Mouse (Mus musculus) adrenal gland (tissue): ENCODE results near the gene Zscan22.
"Not testable (repeated sequence)": the region's sequence is repeated elsewhere in the genome, so short reads cannot be mapped to it uniquely, and the experiment has no call there.

Experiments used
- intact Hi-C: fragments of 180-260 bp; cut with DNase I; formaldehyde crosslinking; loops from one replicate; pipeline ENCODE4 v1.15.1; 2025
- long read RNA-seq, 2 experiments: library from polyadenylated mRNA; unstranded; transcript quantifications; one replicate each; pipeline ENCODE4 v2.0.0; 2020; ENCODE audit warnings: borderline replicate concordance in 1 of 2; ENCODE audit not compliant: insufficient replicate concordance in 1 of 2

Gene Zscan22
- long read RNA-seq, experiment 1, partial matches to known transcripts = 0 of 6 reads
- long read RNA-seq, experiment 1, other reads (novel, unspliced or antisense) = 4 of 6 reads
- long read RNA-seq, experiment 2, partial matches to known transcripts = 5 of 7 reads
- long read RNA-seq, experiment 2, other reads (novel, unspliced or antisense) = 1 of 7 reads

GRCm38 (mm10) chr7:12897655-12898410, at the start of gene Zscan22:
Gene Zscan22 (plus strand): TSS chr7:12897815.
- intact Hi-C loops = no loop called here

- intact Hi-C loops = no loop called here
Observed at GRCm38 (mm10) chr7:12874301-12874700, 23.3 kb upstream of the Zscan22 start.

- intact Hi-C loops = no loop called here
Observed at GRCm38 (mm10) chr7:12880036-12880435, 17.6 kb upstream of the Zscan22 start.

- intact Hi-C loops = not testable (repeated sequence)
Observed at GRCm38 (mm10) chr7:12880497-12880896, 17.1 kb upstream of the Zscan22 start.

GRCm38 (mm10) chr7:12880911-12881660, 16.5 kb upstream of the Zscan22 start, which contains the start of gene Zfp128:
Gene Zfp128 (plus strand): TSS chr7:12881177.
- intact Hi-C loops = no loop called here

- intact Hi-C loops = no loop called here
Observed at GRCm38 (mm10) chr7:12886563-12887266, 10.9 kb upstream of the Zscan22 start.

- intact Hi-C loops = no loop called here
Observed at GRCm38 (mm10) chr7:12887585-12887984, 10.0 kb upstream of the Zscan22 start.

GRCm38 (mm10) chr7:12890928-12891327, 6.7 kb upstream of the Zscan22 start:
- intact Hi-C loops = no loop called here

- intact Hi-C loops = no loop called here
Observed at GRCm38 (mm10) chr7:12891334-12891733, 6.3 kb upstream of the Zscan22 start.

- intact Hi-C loops = loop anchor here (5.0 kb wide), 1 partner anchor 146 kb away; no protein-coding TSS in a partner anchor
Observed at GRCm38 (mm10) chr7:12901517-12901916, 3.9 kb downstream of the Zscan22 start.

- intact Hi-C loops = loop anchor here (5.0 kb wide), 1 partner anchor 144 kb away; no protein-coding TSS in a partner anchor
Observed at GRCm38 (mm10) chr7:12903623-12904022, 6.0 kb downstream of the Zscan22 start.

GRCm38 (mm10) chr7:12905146-12905545, 7.5 kb downstream of the Zscan22 start:
- intact Hi-C loops = no loop called here

GRCm38 (mm10) chr7:12909498-12909962, 11.9 kb downstream of the Zscan22 start:
- intact Hi-C loops = no loop called here

- intact Hi-C loops = loop anchor here (5.0 kb wide), 2 partner anchors 37 to 97 kb away; no protein-coding TSS in a partner anchor
Observed at GRCm38 (mm10) chr7:12910181-12910668, 12.6 kb downstream of the Zscan22 start.

- intact Hi-C loops = loop anchor here (5.0 kb wide), 2 partner anchors 34 to 94 kb away; no protein-coding TSS in a partner anchor
Observed at GRCm38 (mm10) chr7:12913556-12913955, 15.9 kb downstream of the Zscan22 start.

GRCm38 (mm10) chr7:12920495-12920894, 22.9 kb downstream of the Zscan22 start:
- intact Hi-C loops = loop anchor here (5.0 to 10.0 kb wide), 2 partner anchors 127 to 354 kb away; partner anchors contain the start of genes Lig1 and Zswim9

GRCm38 (mm10) chr7:12921318-12921704, 23.7 kb downstream of the Zscan22 start:
- intact Hi-C loops = loop anchor here (5.0 to 10.0 kb wide), 2 partner anchors 126 to 353 kb away; partner anchors contain the start of genes Lig1 and Zswim9

GRCm38 (mm10) chr7:12921705-12922465, 24.3 kb downstream of the Zscan22 start, which contains the start of gene Rps5:
Gene Rps5 (plus strand): TSS chr7:12922290.
- intact Hi-C loops = loop anchor here (2.0 to 10.0 kb wide), 3 partner anchors 45 to 353 kb away; partner anchors contain the start of genes Lig1 and Zswim9

- intact Hi-C loops = loop anchor here (2.0 to 10.0 kb wide), 3 partner anchors 46 to 352 kb away; partner anchors contain the start of genes Lig1 and Zswim9
Observed at GRCm38 (mm10) chr7:12922729-12923128, 25.1 kb downstream of the Zscan22 start.
